Mouse (Mus musculus): ENCODE measurements around the gene Zfp114. TPM values are rescaled to one million over a fixed set of nuclear protein-coding genes. Genes with fewer than 3 reads are reported as not detected.

The Zfp114 gene
- polyA plus RNA-seq, 1 experiment from 2014 or later, result 0.19 TPM

DNA sequence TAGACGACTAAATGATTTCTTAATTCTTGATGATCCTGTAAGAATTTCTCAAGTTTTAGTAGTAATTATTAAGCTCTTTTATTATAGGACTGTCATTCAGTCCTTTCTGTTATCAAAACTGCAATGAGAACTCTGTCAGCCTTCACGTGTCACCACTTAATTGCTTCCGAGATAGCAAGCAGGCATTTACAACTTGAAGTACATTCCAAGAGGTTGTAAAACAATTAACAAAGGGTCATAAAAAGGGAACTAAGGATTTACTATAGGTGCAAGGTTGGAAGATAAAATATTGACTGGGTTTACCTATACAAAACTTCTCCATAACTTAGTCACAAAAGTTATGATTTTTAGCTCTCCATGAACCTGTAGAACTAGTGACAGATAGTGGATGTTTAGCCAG, 18.3 kb downstream of the Zfp114 start:
- Histone ChIP-seq H3K27ac (ENCODE audit: low read depth) (no peak overlapping the region), H3K9ac (replicated peaks) (no peak overlapping the region), H3K36me3 (replicated peaks; ENCODE audit: insufficient read depth, low read length) (peaks cover 4% of the 10 kb centered on the region; the same call in 1 of the 2 replicates), H3K9me3 (ENCODE audit: low read length) (peaks cover 2% of the 10 kb centered on the region; the same call in 1 of the 2 replicates), H3K4me2 (ENCODE audit: low read depth, low read length) (no peak overlapping the region), H3K27me3 (ENCODE audit: insufficient read depth, low read length) (no peaks in the 10 kb centered on the region), H3K4me3 (ENCODE audit: low read depth, low read length) (no peak overlapping the region), H3K4me1 (ENCODE audit: insufficient read depth) (0 out of 2 replicates have a peak, but pooled peaks cover 2% of the 10 kb centered on the region)
- ATAC-seq (no peak), DNase-seq (no peak)
- 75% methylated on average over 3 of the region's 3 CpGs for WGBS (ENCODE audit: insufficient replicate concordance)
- TF ChIP-seq EP300 (IDR thresholded peaks at IDR 0.05; ENCODE audit: low read depth), result no peak
- no peak for TF ChIP-seq CTCF (IDR thresholded peaks at IDR 0.05; ENCODE audit: low read depth)

DNA sequence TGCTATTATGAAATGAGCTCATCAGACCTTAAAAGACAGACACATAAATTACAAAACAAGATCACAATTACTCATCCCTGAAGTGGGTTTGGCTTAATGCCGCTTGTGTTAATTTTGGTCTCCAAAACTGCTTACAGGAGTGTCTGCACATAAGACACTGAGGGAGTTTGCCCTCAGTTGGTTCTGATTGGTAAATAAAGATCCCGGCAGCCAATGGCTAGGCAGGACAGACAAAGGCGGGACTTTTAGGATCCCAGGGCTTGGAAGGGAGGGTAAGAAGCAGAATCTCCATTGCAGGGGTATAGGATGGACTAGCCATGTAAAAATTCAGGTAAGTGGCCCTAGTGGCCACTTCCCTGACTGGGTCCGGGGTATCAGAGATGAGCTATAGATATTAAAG, 22.1 kb downstream of the Zfp114 start:
- TF ChIP-seq CTCF (IDR thresholded peaks at IDR 0.05; ENCODE audit: low read depth), result no peak
- no peak for TF ChIP-seq EP300 (IDR thresholded peaks at IDR 0.05; ENCODE audit: low read depth)
- Histone ChIP-seq H3K9me3 (ENCODE audit: low read length) (peaks cover 11% of the 10 kb centered on the region), H3K4me2 (ENCODE audit: low read depth, low read length) (no peak overlapping the region), H3K27ac (ENCODE audit: low read depth) (no peak overlapping the region), H3K4me1 (ENCODE audit: insufficient read depth) (no peaks in the 10 kb centered on the region), H3K27me3 (ENCODE audit: insufficient read depth, low read length) (no peaks in the 10 kb centered on the region), H3K36me3 (replicated peaks; ENCODE audit: insufficient read depth, low read length) (peaks cover 24% of the 10 kb centered on the region), H3K9ac (replicated peaks) (no peak overlapping the region), H3K4me3 (ENCODE audit: low read depth, low read length) (no peak overlapping the region)
- ATAC-seq (no peak), DNase-seq (no peak)
- whole genome bisulfite sequencing (ENCODE audit: insufficient replicate concordance), result 85% methylated on average over 4 of the region's 4 CpGs

DNA sequence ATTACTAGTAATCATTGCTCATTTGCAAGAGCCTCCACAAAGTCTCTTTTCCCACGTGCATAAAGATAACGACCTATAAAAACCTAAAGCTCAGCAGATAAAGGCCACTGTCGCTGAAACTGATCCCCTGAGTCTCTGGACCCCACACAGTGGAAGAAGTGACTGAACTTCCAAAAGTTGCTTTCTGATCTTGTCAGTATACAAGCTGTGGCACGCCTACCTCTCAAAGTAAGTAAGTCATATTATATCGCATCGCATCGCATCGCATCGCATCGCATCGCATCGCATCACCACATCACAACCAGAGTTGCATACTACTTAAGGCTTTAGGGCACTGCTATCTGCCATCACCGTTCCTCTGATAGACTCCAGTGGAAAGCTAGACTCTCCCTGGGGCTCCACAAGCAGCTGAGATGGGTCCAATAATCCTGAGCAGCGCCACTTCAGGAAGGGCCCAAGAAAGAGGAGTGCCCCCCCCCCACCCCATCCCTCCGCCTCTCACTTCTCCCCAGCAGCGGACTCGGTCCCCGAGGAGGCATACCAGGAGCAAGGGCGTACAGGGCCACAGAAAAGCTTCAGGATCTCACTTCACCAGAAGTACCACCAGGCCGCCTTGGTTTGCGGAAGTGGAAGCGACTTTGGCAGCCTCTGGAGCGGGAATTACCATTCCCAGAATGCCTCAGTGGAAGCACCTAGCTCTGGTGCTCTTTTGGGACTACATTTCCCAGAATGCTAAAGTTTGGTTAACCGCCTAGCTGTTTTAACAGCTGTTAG, 32.8 kb downstream of the Zfp114 start:
- 12% methylated on average over 24 of the region's 24 CpGs for WGBS (ENCODE audit: insufficient replicate concordance)
- Histone ChIP-seq H3K4me3 (ENCODE audit: low read depth, low read length) (peak overlapping the region; percentile 62), H3K4me2 (ENCODE audit: low read depth, low read length) (peak overlapping the region; percentile 66), H3K36me3 (replicated peaks; ENCODE audit: insufficient read depth, low read length) (no peaks in the 10 kb centered on the region; the same call in 1 of the 2 replicates), H3K4me1 (ENCODE audit: insufficient read depth) (peaks cover 4% of the 10 kb centered on the region; the same call in 1 of the 2 replicates), H3K27ac (ENCODE audit: low read depth) (0 out of 2 replicates have a peak overlapping the region, but pooled peaks have one; percentile 18), H3K27me3 (ENCODE audit: insufficient read depth, low read length) (no peaks in the 10 kb centered on the region), H3K9ac (replicated peaks) (peak overlapping the region; percentile 69), H3K9me3 (ENCODE audit: low read length) (no peaks in the 10 kb centered on the region)
- TF ChIP-seq CTCF (IDR thresholded peaks at IDR 0.05; ENCODE audit: low read depth) (no peak), EP300 (IDR thresholded peaks at IDR 0.05; ENCODE audit: low read depth) (no peak)
- DNase-seq, result peak; percentile 64
- ATAC-seq, result peak; percentile 89

DNA sequence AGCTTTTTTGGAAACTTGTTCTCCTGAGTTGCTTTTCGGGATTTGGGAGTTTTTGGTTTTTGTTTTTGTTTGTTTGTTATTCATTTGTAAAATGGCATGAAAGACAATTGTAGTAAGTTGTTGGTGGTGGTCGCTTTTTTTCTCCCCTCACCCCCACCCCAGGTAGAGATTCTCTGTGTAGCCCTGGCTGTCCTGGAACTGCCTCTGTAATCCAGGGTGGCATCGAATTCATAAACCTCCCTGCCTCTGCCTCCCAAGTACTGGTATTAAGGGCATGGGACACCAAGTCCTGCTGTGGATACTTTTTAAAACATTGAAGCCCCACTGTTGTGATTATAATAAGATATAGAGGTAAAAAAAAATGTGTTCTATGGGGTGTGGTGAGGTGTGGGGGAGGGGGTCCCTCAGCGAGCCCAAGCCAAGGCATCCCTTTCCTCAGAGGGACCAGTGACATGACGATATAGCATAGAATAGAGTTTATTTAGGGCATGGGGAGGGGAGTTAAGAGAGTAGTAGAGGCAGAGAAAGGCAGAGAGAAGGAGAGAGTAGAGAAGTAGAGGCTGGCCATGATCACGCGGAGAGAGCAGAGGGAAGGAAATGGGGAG, 33.5 kb downstream of the Zfp114 start:
- no peak overlapping the region for H3K9ac ChIP-seq (replicated peaks)
- no peaks in the 10 kb centered on the region for H3K36me3 ChIP-seq (replicated peaks; ENCODE audit: insufficient read depth, low read length)
- WGBS (ENCODE audit: insufficient replicate concordance), result 53% methylated on average over 7 of the region's 7 CpGs
- no peaks in the 10 kb centered on the region for H3K9me3 ChIP-seq (ENCODE audit: low read length)
- peaks cover 4% of the 10 kb centered on the region; the same call in 1 of the 2 replicates for H3K4me1 ChIP-seq (ENCODE audit: insufficient read depth)
- DNase-seq (no peak), ATAC-seq (no peak)
- no peak overlapping the region for H3K27ac ChIP-seq (ENCODE audit: low read depth)
- peak overlapping the region; percentile 66 for H3K4me2 ChIP-seq (ENCODE audit: low read depth, low read length)
- peak overlapping the region; percentile 62 for H3K4me3 ChIP-seq (ENCODE audit: low read depth, low read length)
- no peaks in the 10 kb centered on the region for H3K27me3 ChIP-seq (ENCODE audit: insufficient read depth, low read length)
- TF ChIP-seq EP300 (IDR thresholded peaks at IDR 0.05; ENCODE audit: low read depth), result no peak
- no peak for TF ChIP-seq CTCF (IDR thresholded peaks at IDR 0.05; ENCODE audit: low read depth)

DNA sequence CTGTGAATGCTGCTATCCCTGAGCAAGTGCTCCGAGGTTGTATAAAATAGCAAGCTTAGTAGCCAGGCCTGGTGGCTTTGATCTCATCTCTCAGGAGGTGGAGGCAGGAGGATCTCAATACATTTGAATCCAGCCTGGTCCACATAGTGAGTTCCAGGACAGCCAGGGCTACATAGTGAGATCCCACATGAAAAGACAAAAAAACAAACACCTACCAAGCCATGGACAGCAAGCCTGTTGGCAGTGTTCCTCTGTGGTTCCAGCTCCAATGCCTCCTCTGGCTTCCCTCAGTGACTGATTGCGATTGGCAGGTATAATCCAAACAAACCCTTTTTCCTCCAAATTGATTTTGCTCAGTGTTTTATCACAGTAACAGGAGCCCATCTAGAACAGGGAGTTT, 35.4 kb downstream of the Zfp114 start:
- Histone ChIP-seq H3K9me3 (ENCODE audit: low read length) (no peaks in the 10 kb centered on the region), H3K4me3 (ENCODE audit: low read depth, low read length) (no peak overlapping the region), H3K4me1 (ENCODE audit: insufficient read depth) (peaks cover 4% of the 10 kb centered on the region; the same call in 1 of the 2 replicates), H3K9ac (replicated peaks) (no peak overlapping the region), H3K27me3 (ENCODE audit: insufficient read depth, low read length) (no peaks in the 10 kb centered on the region), H3K36me3 (replicated peaks; ENCODE audit: insufficient read depth, low read length) (no peaks in the 10 kb centered on the region), H3K27ac (ENCODE audit: low read depth) (no peak overlapping the region), H3K4me2 (ENCODE audit: low read depth, low read length) (no peak overlapping the region)
- no peak for TF ChIP-seq EP300 (IDR thresholded peaks at IDR 0.05; ENCODE audit: low read depth)
- TF ChIP-seq CTCF (IDR thresholded peaks at IDR 0.05; ENCODE audit: low read depth), result no peak
- ATAC-seq (no peak), DNase-seq (no peak)
- 66% methylated on average over 2 of the region's 2 CpGs for WGBS (ENCODE audit: insufficient replicate concordance)

DNA sequence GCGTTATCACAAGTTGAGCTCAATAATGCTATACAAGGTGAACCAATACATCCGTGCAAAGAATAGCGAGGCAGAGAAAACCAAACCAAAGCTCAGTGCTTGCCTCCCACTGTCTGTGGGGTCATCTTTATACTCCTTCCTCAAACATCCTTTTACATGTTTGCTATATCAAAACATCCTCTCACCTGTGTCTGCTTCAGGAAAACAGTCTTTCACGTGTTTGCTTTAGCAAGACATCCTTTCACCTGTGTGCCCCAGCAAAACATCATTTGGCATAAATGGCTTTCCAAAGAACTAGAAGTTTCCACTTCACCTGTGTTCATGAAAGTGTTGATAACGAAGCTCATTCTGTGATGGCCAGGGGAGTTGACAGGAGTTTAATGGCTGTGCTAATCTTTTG, 36.5 kb downstream of the Zfp114 start, which contains the start of gene Zfp111:
Zfp111 (minus strand) TSS at position 101 of the 400 bp plus-strand sequence.
- ATAC-seq, result no peak

More for the DNA sequence above, 36.5 kb downstream of the Zfp114 start, which contains the start of gene Zfp111:
- no peak within 1 kb of the TSS for H3K27ac ChIP-seq (ENCODE audit: low read depth)
- H3K9ac ChIP-seq (replicated peaks), result no peak within 1 kb of the TSS
- TF ChIP-seq EP300 (IDR thresholded peaks at IDR 0.05; ENCODE audit: low read depth), result no peak
- no peak for TF ChIP-seq CTCF (IDR thresholded peaks at IDR 0.05; ENCODE audit: low read depth)
- H3K4me3 ChIP-seq (ENCODE audit: low read depth, low read length), result no peak within 1 kb of the TSS
- WGBS (ENCODE audit: insufficient replicate concordance), result 76% methylated on average over 5 of the region's 5 CpGs
- no peaks in the 10 kb centered on the region for H3K36me3 ChIP-seq (replicated peaks; ENCODE audit: insufficient read depth, low read length)
- H3K4me1 ChIP-seq (ENCODE audit: insufficient read depth), result peaks cover 4% of the 10 kb centered on the region; the same call in 1 of the 2 replicates
- H3K4me2 ChIP-seq (ENCODE audit: low read depth, low read length), result no peak within 1 kb of the TSS
- no peaks in the 10 kb centered on the region for H3K27me3 ChIP-seq (ENCODE audit: insufficient read depth, low read length)
- no peak for DNase-seq
- H3K9me3 ChIP-seq (ENCODE audit: low read length), result no peaks in the 10 kb centered on the region

Other genes with a start within 250 kb of the Zfp114 start
- gene Vmn1r179, start 248.1 kb upstream of the Zfp114 start, polyA plus RNA-seq (2015; fragmentation: Nextera tagmentation; extraction: Ambion mirVana), result not detected in 2 replicates
- not detected in 2 replicates for gene Vmn1r180, start 224.4 kb upstream of the Zfp114 start, polyA plus RNA-seq (2015; fragmentation: Nextera tagmentation; extraction: Ambion mirVana)
- not detected in 2 replicates for gene Vmn1r181, start 200.4 kb upstream of the Zfp114 start, polyA plus RNA-seq (2015; fragmentation: Nextera tagmentation; extraction: Ambion mirVana)
- not detected in 2 replicates for gene V1rd19, start 173.4 kb upstream of the Zfp114 start, polyA plus RNA-seq (2015; fragmentation: Nextera tagmentation; extraction: Ambion mirVana)
- gene Vmn1r183, start 121.8 kb upstream of the Zfp114 start, polyA plus RNA-seq (2015; fragmentation: Nextera tagmentation; extraction: Ambion mirVana), result not detected in 2 replicates
- 3.2 and 4.0 TPM in 2 replicates for gene Zfp180, start 93.1 kb upstream of the Zfp114 start, polyA plus RNA-seq (2015; fragmentation: Nextera tagmentation; extraction: Ambion mirVana)
- 0.76 and 0.86 TPM in 2 replicates for gene Zfp112, start 62.7 kb upstream of the Zfp114 start, polyA plus RNA-seq (2015; fragmentation: Nextera tagmentation; extraction: Ambion mirVana)
- gene Zfp235, start 40.9 kb upstream of the Zfp114 start, polyA plus RNA-seq (2015; fragmentation: Nextera tagmentation; extraction: Ambion mirVana), result 2.8 and 3.3 TPM in 2 replicates
- 0.93 and 1.0 TPM in 2 replicates for gene Zfp111, start 36.4 kb downstream of the Zfp114 start, polyA plus RNA-seq (2015; fragmentation: Nextera tagmentation; extraction: Ambion mirVana)
- gene Zfp109, start 62.5 kb downstream of the Zfp114 start, polyA plus RNA-seq (2015; fragmentation: Nextera tagmentation; extraction: Ambion mirVana), result 0.40 and 0.65 TPM in 2 replicates
- 0.31 and 0.79 TPM in 2 replicates for gene Zfp108, start 79.7 kb downstream of the Zfp114 start, polyA plus RNA-seq (2015; fragmentation: Nextera tagmentation; extraction: Ambion mirVana)
- 1.1 and 1.2 TPM in 2 replicates for gene Zfp93, start 95.4 kb downstream of the Zfp114 start, polyA plus RNA-seq (2015; fragmentation: Nextera tagmentation; extraction: Ambion mirVana)
- gene Zfp61, start 126.2 kb downstream of the Zfp114 start, polyA plus RNA-seq (2015; fragmentation: Nextera tagmentation; extraction: Ambion mirVana), result 1.6 and 1.8 TPM in 2 replicates
- 1.8 and 2.2 TPM in 2 replicates for gene Zfp94, start 141.6 kb downstream of the Zfp114 start, polyA plus RNA-seq (2015; fragmentation: Nextera tagmentation; extraction: Ambion mirVana)
- gene Tescl, start 158.9 kb downstream of the Zfp114 start, polyA plus RNA-seq (2015; fragmentation: Nextera tagmentation; extraction: Ambion mirVana), result not detected in 2 replicates
- gene Lypd5, start 174.1 kb downstream of the Zfp114 start, polyA plus RNA-seq (2015; fragmentation: Nextera tagmentation; extraction: Ambion mirVana), result 0.06 TPM in 1 of 2 replicates, not detected in the other
- 41.0 and 41.9 TPM in 2 replicates for gene Kcnn4, start 195.2 kb downstream of the Zfp114 start, polyA plus RNA-seq (2015; fragmentation: Nextera tagmentation; extraction: Ambion mirVana)
- 8.2 and 8.7 TPM in 2 replicates for gene Smg9, start 224.6 kb downstream of the Zfp114 start, polyA plus RNA-seq (2015; fragmentation: Nextera tagmentation; extraction: Ambion mirVana)

Measured in liver, postnatal 0 days (tissue).